Mouse (Mus musculus) layer of hippocampus, adult 11-12 months (tissue): ENCODE measurements at regions not wholly inside any gene's neighbourhood (a gene's known extent, or its start where the extent isn't known, plus 50 kb on each side); places are given as distances from the start of the nearest gene placed in this dataset.

Experiments used
- DNase-seq: peaks from one replicate; pipeline ENCODE4 v3.0.0; 2022; ENCODE audit warnings: low spot score

DNA sequence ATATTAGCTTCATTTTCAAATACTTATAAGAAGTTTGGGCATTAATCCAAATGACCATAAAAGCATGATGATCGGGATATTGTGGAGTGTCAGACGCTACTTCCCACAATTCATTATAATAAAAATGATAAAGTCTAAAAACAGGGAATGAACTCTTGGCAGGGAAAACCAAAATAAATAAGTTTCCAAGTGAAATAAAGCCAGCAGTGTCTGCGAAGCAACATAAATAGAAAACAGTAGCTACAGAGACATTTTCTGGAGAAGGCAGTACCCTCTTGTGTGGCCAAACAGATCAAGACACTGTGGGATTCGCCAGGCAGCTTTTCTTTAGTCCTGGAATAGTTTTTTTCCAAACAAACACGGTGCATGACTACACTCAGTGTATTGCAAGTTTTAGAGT, 172.7 kb upstream of the Hand2 start:
- no peak for DNase-seq

DNA sequence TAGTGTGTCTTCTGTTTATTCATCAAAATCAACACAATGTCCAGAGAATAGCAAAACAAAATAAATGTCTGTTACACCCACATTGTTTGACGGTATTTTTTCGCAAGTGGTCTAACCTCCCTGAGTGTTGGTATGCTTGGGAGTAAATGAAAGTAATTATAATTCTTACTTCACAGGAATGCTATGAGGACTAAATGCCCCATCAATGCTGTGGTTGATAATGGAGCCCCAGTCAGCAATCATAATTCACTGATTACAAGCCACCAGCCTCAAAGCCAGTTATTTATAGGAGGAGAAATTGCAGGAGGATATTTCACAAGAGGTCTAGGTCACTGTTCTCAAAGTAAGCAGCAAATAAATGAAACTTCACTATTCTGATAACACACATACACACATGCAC, 129.6 kb upstream of the Hand2 start:
- DNase-seq, result no peak

DNA sequence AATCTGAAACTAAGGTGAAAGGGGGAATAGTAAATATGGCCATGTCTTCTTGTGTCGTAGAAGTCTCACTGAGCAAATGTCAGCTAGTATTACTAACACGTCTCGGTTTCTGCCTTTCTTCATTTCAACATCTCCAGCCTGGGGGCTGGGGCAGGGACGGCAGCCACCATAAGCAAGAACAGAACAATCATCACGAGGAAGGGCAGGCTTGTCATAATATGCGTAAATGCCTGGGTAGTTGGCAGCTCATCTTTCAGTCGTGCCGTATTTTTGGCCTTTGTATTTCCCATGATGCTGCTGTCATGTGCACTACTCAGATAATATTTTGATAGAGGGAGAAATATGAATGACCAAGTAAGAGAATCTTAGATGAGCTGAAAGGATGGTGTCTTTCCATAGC, 120.5 kb upstream of the Hand2 start:
- DNase-seq, result no peak

DNA sequence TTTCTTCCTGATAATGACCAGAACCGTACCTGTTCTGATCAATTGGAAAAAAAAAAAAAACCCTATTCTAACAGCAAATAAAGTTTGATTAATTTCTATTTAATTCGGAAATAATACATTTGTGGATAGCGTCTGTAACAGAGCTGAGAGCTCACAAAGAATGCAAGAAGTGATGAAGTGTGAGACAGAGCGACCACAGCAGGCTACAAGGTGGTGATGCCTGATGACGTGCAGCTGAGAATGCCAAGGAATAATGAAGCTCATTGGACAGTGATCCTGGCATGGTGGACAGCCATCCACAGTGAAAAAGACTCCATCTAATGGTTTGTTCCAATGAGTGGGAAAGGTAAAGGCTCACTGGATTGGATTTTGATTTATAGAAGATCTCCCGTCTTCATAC, 111.2 kb upstream of the Hand2 start:
- DNase-seq, result no peak

DNA sequence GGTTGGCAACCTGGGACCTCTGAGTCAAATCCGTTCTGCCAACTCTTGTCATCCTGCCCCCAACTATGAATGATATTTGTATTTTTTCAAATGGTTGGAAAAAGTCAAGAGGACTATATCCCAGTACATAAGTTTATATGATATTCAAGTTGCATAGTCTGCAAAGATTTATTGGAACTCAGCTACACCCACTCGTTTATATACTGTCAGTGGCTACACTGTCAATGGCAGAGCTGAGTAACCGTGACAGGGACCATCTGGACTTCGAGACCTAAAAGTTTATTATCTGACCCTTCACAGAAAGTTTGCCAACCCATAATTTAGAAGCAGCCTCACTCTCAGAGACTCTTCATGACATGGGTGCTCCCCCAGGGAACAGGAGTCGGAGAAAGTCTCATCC, 107.7 kb upstream of the Hand2 start:
- DNase-seq, result no peak

DNA sequence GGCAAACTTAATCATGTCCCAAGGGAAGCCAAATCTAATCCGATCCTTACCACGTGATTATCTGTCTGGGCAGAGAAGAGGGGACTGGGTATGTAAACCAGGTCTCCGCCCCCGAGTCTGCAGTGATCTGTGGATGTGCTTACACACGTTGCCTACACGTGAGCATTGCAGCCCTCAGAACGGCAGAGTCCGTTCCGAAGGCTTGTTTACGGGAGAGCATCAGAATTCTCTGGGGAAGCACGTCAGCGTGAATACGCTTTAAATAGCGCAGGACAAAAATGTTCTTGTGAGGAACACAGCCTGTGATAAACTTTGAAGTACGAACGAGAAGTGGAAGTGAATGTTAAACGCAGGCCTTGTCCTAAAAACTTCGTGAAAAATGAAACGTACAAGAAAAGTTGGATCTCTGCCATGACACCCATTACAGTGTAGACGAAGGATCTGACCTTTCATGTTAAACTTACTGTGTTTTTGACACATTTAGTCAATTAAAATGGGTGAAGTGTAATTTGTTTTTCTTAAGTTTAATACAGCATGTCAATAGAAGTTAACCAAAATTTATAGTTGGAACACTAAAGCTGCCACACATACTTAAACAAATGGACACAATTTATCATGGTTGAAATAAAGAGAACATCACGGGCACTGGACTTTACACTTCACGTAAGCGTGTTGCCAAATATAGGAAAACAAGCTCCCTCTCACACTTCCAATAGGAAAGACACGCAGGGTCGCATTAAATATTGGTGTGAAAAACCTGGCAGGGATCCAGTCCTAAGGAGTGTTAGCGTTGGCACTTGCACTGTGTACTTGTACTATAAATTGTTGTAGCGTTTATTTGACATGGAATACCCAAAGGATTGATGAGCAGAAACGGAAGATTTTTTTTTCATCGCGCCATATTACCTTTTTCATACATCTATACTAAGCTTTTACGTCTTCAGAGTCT, 106.5 kb upstream of the Hand2 start:
- no peak for DNase-seq

DNA sequence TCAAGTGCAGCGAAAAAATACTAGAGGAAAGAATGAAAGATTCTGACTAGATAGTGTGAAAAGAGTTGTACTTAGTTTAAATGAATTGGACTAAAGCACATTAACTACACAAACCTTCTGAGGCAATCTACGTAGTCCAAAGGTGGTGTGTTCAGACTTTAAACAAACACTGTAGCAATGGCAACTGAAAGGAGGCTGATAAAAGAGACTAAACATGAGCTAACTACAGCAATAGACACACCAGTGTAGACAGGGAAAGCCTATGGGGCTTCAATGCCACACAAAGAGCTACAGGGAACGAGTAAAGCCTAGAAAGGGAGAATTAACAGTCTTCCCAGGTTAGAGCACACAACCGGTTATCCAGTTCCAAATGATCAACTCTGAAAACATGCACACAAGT, 90.2 kb upstream of the Hand2 start:
- DNase-seq, result no peak

DNA sequence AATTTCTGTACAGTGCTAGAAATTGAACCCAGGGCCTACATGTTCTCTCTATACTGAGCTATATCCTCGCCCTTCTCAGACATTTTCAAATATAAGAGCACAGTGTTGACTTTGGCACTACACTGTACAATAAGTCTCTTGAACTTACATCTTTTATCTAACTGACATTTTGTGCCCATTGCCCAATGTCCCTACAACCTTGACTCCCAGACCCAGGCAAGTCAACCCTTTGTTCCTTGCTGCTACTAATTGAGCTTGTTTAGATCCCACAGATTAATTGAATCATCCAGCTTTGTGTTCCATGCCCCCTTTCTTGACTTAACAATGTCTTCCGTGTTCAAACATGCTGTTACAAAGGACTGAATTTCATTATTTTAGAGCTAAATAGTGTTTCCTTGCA, 78.5 kb upstream of the Hand2 start:
- DNase-seq, result no peak

DNA sequence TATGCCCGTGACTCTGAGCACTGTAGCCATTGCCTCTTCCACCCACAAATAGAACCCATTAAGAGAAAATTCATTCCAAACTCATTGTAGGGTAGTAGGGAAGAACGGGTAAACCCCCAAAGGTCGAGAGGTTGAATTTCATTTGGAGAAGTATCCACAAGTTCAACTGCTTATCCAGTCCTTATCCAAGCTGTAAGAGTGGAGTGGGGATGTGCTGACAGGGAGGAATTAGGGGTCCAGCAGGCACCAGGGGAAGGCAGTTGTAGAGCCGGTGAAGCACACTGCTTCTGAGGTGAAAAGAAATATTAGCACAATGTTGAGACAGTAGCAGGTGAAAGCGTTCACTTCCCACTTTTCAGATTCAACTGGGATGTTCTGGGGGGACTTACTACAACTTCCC, 71.7 kb upstream of the Hand2 start:
- DNase-seq, result no peak
